Comparison of ENCODE assay signal across 8 mouse cellular contexts in the genomic region with DNA sequence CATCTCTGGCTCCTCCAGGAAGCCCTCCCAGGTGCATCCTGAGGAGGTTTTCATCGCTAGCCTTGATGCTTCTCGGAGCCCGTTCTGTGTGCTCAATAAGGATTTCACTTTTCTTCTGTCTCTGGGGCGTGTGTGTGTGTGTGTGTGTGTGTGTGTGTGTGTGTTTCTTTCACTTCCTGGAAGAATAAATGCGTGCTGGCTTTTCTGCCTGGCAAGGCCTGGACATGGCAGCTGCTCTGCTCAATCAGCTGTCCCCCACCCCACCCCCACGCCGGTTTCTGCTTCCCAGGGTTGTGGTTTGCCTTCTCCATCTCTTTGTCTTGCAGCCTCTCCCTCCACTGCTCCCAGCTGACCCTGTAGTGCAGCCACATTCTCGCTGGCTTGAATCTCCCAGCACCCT. TPM values are rescaled to one million over a fixed set of nuclear protein-coding genes. Genes with fewer than 3 reads are reported as not detected.
DNase-seq lines count a peak whose midpoint lies in the region; ATAC-seq lines count a peak whose summit lies in the region.

No protein-coding gene starts in this region.

- peaks cover 27% of the 10 kb centered on the region for H3K4me1 ChIP-seq in limb, embryonic 15.5 days

- no peak overlapping the region for H3K4me3 ChIP-seq in limb, embryonic 15.5 days

- peak; percentile 63 for DNase-seq in cerebellum, adult 11 months
- no peak for DNase-seq in cerebellum, adult 8-10 months
- peak; percentile 81 for DNase-seq in right cerebral cortex, postnatal 4 days
- no peak for DNase-seq in right cerebral cortex, postnatal 36 days (ENCODE audit: low spot score in 2 of 2)
- DNase-seq in thymus, postnatal 4 days, result peak; percentile 61
- no peak for DNase-seq in adrenal gland, postnatal 25 days

- no peak overlapping the region for H3K9ac ChIP-seq in limb, embryonic 15.5 days

- H3K9me3 ChIP-seq in limb, embryonic 15.5 days, result no peaks in the 10 kb centered on the region

- no peaks in the 10 kb centered on the region for H3K36me3 ChIP-seq in limb, embryonic 15.5 days

- ATAC-seq in limb, embryonic 15.5 days (ENCODE audit: insufficient number of reproducible peaks, low FRiP score, low TSS enrichment, low read depth), result no peak; the same call in 1 of the 2 replicates
- no peak for ATAC-seq in megakaryocyte-erythroid progenitor cell, adult 5-6 weeks (replicated peaks; ENCODE audit: low FRiP score, low TSS enrichment, poor library complexity, severe bottlenecking)

- peaks cover 5% of the 10 kb centered on the region; the same call in 1 of the 2 replicates for H3K27me3 ChIP-seq in limb, embryonic 15.5 days

- WGBS in limb, embryonic 15.5 days, result 53% methylated on average over 8 of the region's 8 CpGs

- H3K27ac ChIP-seq in limb, embryonic 15.5 days, result peak overlapping the region; percentile 38; the same call in 1 of the 2 replicates

- no peak overlapping the region for H3K4me2 ChIP-seq in limb, embryonic 15.5 days

RNA-seq across cellular contexts. Expression of a gene that starts 4.3 kb away (rescaled TPM):
- 9.0 and 9.4 TPM in 2 replicates for polyA plus RNA-seq in limb, embryonic 15.5 days (2015; fragmentation: Nextera tagmentation; extraction: Ambion mirVana)
- 1.2 TPM in 1 of 2 replicates, not detected in the other for total RNA-seq in megakaryocyte-erythroid progenitor cell, adult 5-6 weeks (2014; fragmentation: Nextera tagmentation)
- total RNA-seq in megakaryocyte-erythroid progenitor cell, adult 5-6 weeks (2017), result not detected in 2 replicates
- 16.2 and 20.4 TPM in 2 replicates for total RNA-seq in adrenal gland, postnatal 25 days (2021)

Comparison
In these comparisons a context has a peak if more than half of its experiments do, and no peak if none do; other contexts are left out.
1. DNase-seq: peak in cerebellum, adult 11 months (single experiment), right cerebral cortex, postnatal 4 days (single experiment) and thymus, postnatal 4 days (single experiment); none in cerebellum, adult 8-10 months (single experiment), right cerebral cortex, postnatal 36 days (0 of 2) and adrenal gland, postnatal 25 days (single experiment).